Mouse (Mus musculus): ENCODE measurements around the gene Kras.

GRCm38 (mm10) chr6:145224246-145224645 is 25.8 kb downstream of the Kras start:
- TF ChIP-seq CTCF (IDR thresholded peaks at IDR 0.05; ENCODE audit: extremely low read depth, insufficient read depth, low read length) (no peak), POLR2A (IDR thresholded peaks at IDR 0.05; ENCODE audit: extremely low read depth, insufficient read depth, low read length) (no peak)
